Mouse (Mus musculus): ENCODE data around the gene Msi2.

DNA sequence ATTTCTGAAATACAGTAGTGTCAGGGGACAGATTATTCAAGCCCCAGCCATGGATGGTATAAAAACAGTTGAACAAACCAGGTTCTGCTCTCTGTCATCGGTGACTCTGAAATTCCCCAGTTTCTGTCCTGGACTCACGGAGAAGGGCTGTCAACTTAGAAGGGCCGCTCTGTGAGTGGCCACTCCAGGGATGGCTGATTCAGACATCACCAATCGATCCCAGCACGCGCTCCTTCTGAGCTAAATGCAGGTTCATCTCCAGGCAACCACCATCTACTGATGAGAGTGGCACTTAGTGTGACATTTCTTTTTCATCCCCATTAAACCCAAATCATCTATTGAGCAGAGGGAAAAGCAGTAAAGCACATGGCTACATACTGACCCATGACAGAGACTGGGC is 416.7 kb downstream of the Msi2 start:
- TF ChIP-seq CTCF (IDR thresholded peaks at IDR 0.05; ENCODE audit: extremely low read depth, insufficient read depth, insufficient read length, insufficient replicate concordance) (no peak), POLR2A (IDR thresholded peaks at IDR 0.05; ENCODE audit: low read depth, low read length) (no peak)
